Mouse (Mus musculus) forebrain, embryonic 11.5 days (tissue): ENCODE results near the gene Jam3. TPM values are rescaled to one million over a fixed set of nuclear protein-coding genes. Genes with fewer than 3 reads are reported as not detected.

ENCODE experiments used
- ATAC-seq: fragments of 200-750 bp; cut with Nextera tagmentation; replicated peaks from 2 replicates; pipeline ENCODE4 v1.8.0; 2017; ENCODE audit warnings: moderate TSS enrichment; ENCODE audit not compliant: low FRiP score
- DNase-seq: peaks from one replicate; pipeline ENCODE4 v3.0.0-alpha.2; 2017; ENCODE audit warnings: low spot score
- H3K27ac ChIP-seq: fragments of 300-500 bp; sonication (generic); 2 replicates; pipeline ENCODE4 v1.5.1; 2014; ENCODE audit warnings: low read depth, low read length
- H3K27me3 ChIP-seq: fragments of 300-500 bp; sonication (generic); 2 replicates; pipeline ENCODE4 v1.6.1; 2014; ENCODE audit warnings: mild to moderate bottlenecking, low read length, mixed read lengths; ENCODE audit not compliant: control insufficient read depth, insufficient read depth
- H3K36me3 ChIP-seq: fragments of 300-500 bp; sonication (generic); 2 replicates; pipeline ENCODE4 v1.6.1; 2014; ENCODE audit warnings: mild to moderate bottlenecking, low read length, moderate library complexity, mixed read lengths; ENCODE audit not compliant: control insufficient read depth, insufficient read depth
- H3K4me1 ChIP-seq: fragments of 300-500 bp; sonication (generic); replicated peaks from 2 replicates; pipeline ENCODE4 v1.6.1; 2014; ENCODE audit warnings: low read length, mixed read lengths; ENCODE audit not compliant: control insufficient read depth, insufficient read depth
- H3K4me2 ChIP-seq: fragments of 300-500 bp; sonication (generic); 2 replicates; pipeline ENCODE4 v1.6.1; 2014; ENCODE audit warnings: low read depth, mild to moderate bottlenecking, low read length, moderate library complexity, mixed read lengths; ENCODE audit not compliant: severe bottlenecking
- H3K4me3 ChIP-seq: fragments of 300-500 bp; sonication (generic); 2 replicates; pipeline ENCODE4 v1.5.1; 2014; ENCODE audit warnings: low read depth, low read length
- H3K9ac ChIP-seq: fragments of 300-500 bp; sonication (generic); 2 replicates; pipeline ENCODE4 v1.6.1; 2014; ENCODE audit warnings: low read length
- H3K9me3 ChIP-seq: fragments of 300-500 bp; sonication (generic); 2 replicates; pipeline ENCODE4 v1.6.1; 2016; ENCODE audit warnings: low read length, mixed read lengths; ENCODE audit not compliant: control insufficient read depth
- WGBS: fragments of 180-500 bp; shearing (Covaris S2); extraction: QIAGEN DNeasy Blood & Tissue Kit; methylation state at CpG from one replicate; pipeline ENCODE4 v1.1.7; 2014; 5-methylcytosine and 5-hydroxymethylcytosine counted together
- polyA plus RNA-seq: library from polyadenylated mRNA; unstranded; fragments of >200 nt; fragmentation: Nextera tagmentation; extraction: Ambion mirVana; gene quantifications from 2 replicates; pipeline ENCODE4 v1.2.1, GENCODE M21; 2014

The Jam3 gene
- polyA plus RNA-seq, 1 experiment from 2014 or later, result 176 TPM

DNA sequence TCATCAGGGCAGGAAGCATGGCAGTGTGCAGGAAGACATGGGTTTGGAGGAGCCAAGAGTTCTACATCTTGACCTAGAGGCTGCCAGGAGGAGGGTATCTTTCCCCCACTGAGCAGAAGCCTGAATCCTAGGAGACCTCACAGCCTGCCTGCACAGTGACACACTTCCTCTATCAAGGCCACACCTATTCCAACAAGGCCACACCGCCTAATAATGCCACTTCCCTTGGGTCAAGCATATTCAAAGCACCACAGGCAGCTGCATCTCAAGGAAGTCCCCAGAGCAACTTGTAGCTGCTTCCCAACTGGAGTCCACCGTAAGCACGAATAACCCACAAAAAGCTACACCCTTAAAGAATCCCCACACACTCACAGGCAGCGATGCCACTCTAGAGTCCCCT, 33.1 kb downstream of the Jam3 start:
- Histone ChIP-seq H3K9me3 (no peaks in the 10 kb centered on the region), H3K36me3 (no peaks in the 10 kb centered on the region), H3K9ac (no peak overlapping the region), H3K4me2 (no peak overlapping the region), H3K4me1 (peaks cover 9% of the 10 kb centered on the region; the same call in 1 of the 2 replicates), H3K27ac (no peak overlapping the region), H3K4me3 (no peak overlapping the region), H3K27me3 (no peaks in the 10 kb centered on the region)
- ATAC-seq, result no peak
- WGBS, result 95% methylated on average over 4 of the region's 4 CpGs
- no peak for DNase-seq

DNA sequence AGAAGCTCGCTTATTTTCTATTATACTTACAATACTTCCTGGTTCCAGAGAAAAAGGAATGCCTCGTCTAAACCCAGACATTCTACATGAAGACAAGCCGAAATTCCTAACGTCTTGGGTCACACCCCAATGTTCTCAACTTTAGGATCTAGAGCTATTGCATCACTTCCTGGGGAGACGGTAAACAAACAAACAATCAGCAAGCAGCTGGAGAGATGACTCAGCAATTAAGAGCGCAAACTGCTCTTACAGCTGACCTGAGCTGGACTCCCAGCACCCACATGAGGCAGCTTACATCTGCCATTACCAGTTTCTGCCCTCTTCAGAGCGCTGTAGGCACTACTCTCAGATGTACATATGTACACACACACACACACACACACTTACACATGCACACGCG, 34.0 kb downstream of the Jam3 start:
- Histone ChIP-seq H3K9ac (no peak overlapping the region), H3K36me3 (no peaks in the 10 kb centered on the region), H3K9me3 (no peaks in the 10 kb centered on the region), H3K4me1 (peaks cover 9% of the 10 kb centered on the region; the same call in 1 of the 2 replicates), H3K4me2 (no peak overlapping the region), H3K27me3 (no peaks in the 10 kb centered on the region), H3K4me3 (no peak overlapping the region), H3K27ac (no peak overlapping the region)
- WGBS, result 90% methylated on average over 9 of the region's 9 CpGs
- ATAC-seq (no peak), DNase-seq (no peak)

GRCm38 (mm10) chr9:27111756-27112155, 43.5 kb downstream of the Jam3 start:
- Histone ChIP-seq H3K4me2 (no peak overlapping the region), H3K27ac (no peak overlapping the region), H3K9me3 (no peaks in the 10 kb centered on the region), H3K9ac (no peak overlapping the region), H3K4me1 (no peaks in the 10 kb centered on the region), H3K4me3 (no peak overlapping the region), H3K36me3 (no peaks in the 10 kb centered on the region), H3K27me3 (no peaks in the 10 kb centered on the region)
- 92% methylated on average over 3 of the region's 3 CpGs for WGBS
- DNase-seq, result no peak
- no peak for ATAC-seq

DNA sequence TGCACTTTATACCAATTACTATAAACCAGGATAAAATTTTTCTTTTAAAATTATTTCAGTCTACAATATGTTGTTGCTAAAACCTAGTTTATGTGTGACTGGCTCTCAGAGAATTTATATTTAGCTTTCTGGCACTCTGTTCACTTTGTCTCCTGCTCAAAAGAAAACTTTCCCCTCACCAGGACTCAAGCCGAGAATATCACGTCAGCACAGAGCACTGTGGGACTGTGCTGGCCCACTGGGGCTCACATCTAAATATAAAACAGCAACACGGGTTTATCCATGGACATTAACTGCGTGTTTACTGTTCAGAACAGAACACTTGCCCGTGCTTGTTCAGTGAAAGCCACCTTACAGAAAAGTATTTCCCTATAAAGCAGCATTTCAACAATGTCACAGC, 44.5 kb downstream of the Jam3 start:
- Histone ChIP-seq H3K9me3 (no peaks in the 10 kb centered on the region), H3K4me1 (no peaks in the 10 kb centered on the region), H3K4me2 (no peak overlapping the region), H3K27me3 (no peaks in the 10 kb centered on the region), H3K4me3 (no peak overlapping the region), H3K9ac (no peak overlapping the region), H3K36me3 (no peaks in the 10 kb centered on the region), H3K27ac (no peak overlapping the region)
- 82% methylated on average over 5 of the region's 5 CpGs for WGBS
- no peak for DNase-seq
- no peak for ATAC-seq

DNA sequence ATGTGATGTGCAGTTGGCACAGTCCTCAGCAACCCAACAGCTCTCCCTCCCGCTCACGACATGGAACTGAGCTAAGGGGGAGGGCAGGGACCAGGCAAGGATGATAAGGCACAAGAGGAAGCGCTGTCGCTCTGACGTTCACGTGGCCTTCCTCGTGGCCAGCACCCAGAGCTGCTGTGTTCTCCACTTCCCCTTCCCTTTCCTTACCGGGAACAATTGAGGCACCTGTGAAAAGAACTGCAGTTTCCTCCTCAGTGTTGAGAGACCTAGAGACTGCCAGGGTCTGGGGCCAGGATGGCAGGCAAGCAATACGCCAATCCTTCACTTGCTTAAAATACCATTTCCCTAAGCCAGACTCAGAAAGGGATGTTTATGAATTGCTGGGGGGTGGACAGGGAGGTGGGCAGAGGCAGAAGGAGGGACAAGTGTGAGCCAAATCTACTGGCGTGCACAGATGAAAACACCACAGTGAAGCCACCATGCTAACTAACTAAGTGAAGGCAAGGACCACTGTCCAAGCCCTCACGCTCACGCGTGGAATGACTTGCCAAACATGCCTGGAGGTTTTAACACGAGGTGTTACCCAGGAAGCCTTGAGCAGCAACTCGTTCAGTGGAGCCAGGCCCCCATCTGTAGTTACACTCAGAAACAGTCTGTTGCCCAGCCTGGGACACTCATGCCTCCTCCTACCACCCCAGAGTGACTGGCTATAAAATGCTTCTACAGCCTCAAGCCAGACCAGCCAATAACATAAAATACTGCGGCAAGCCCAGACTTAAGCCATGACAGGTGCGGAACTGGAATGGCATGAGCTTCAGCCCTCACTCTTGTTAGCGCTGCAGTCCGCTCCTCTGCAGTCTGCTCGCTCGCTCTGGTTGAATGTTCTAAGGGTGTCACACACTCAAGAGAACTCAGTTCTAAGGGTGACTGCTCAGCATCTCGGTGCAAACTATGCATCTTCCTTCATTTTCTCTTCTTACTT, 45.4 kb downstream of the Jam3 start:
- WGBS, result 84% methylated on average over 22 of the region's 22 CpGs
- Histone ChIP-seq H3K9ac (no peak overlapping the region), H3K4me2 (no peak overlapping the region), H3K27me3 (no peaks in the 10 kb centered on the region), H3K27ac (no peak overlapping the region), H3K36me3 (no peaks in the 10 kb centered on the region; the same call in 1 of the 2 replicates), H3K4me3 (no peak overlapping the region), H3K9me3 (no peaks in the 10 kb centered on the region), H3K4me1 (no peaks in the 10 kb centered on the region)
- ATAC-seq (no peak), DNase-seq (no peak)

GRCm38 (mm10) chr9:27108451-27108850, 46.8 kb downstream of the Jam3 start:
- peaks cover 7% of the 10 kb centered on the region; the same call in 1 of the 2 replicates for H3K36me3 ChIP-seq

DNA sequence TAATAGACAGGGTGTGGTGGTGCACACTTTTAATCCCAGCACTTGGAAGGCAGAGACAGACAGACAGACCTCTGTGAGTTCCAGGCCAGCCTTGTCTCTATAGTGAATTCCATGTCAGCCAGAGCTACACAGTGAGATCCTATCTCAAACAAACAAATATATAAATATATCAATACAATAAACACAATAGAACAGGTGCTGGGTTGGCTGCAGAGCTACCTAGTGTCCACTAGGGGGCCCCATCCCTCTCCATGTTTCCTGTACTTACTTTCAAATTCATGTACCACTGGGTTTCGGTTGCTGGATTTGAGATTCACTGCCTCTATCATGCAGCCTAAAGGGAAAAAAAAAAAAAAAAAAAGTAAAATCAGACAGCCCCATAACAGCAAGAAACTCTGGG, 49.1 kb downstream of the Jam3 start:
- Histone ChIP-seq H3K4me3 (no peak overlapping the region), H3K9ac (no peak overlapping the region), H3K4me1 (no peaks in the 10 kb centered on the region), H3K27me3 (no peaks in the 10 kb centered on the region), H3K27ac (no peak overlapping the region), H3K9me3 (no peaks in the 10 kb centered on the region), H3K4me2 (no peak overlapping the region), H3K36me3 (peaks cover 15% of the 10 kb centered on the region)
- ATAC-seq, result no peak; the same call in 1 of the 2 replicates
- DNase-seq, result peak; percentile 70
- WGBS, result 64% methylated on average over 1 of the region's 1 CpGs

More at GRCm38 (mm10) chr9:27108451-27108850, 46.8 kb downstream of the Jam3 start:
- no peak for DNase-seq
- WGBS, result 93% methylated on average over 4 of the region's 4 CpGs
- Histone ChIP-seq H3K4me1 (no peaks in the 10 kb centered on the region), H3K9ac (no peak overlapping the region), H3K4me2 (no peak overlapping the region), H3K9me3 (no peaks in the 10 kb centered on the region), H3K27me3 (no peaks in the 10 kb centered on the region), H3K4me3 (no peak overlapping the region), H3K27ac (no peak overlapping the region)
- ATAC-seq, result no peak

- Histone ChIP-seq H3K4me1 (no peaks in the 10 kb centered on the region; the same call in 1 of the 2 replicates), H3K27me3 (no peaks in the 10 kb centered on the region), H3K9me3 (no peaks in the 10 kb centered on the region), H3K4me2 (no peak overlapping the region), H3K4me3 (no peak overlapping the region), H3K36me3 (peaks cover 26% of the 10 kb centered on the region), H3K9ac (no peak overlapping the region), H3K27ac (no peak overlapping the region)
- DNase-seq, result no peak
- 94% methylated on average over 6 of the region's 6 CpGs for WGBS
- ATAC-seq, result no peak
These were observed 53.8 kb downstream of the Jam3 start for GRCm38 (mm10) chr9:27101466-27101865.
